Mouse (Mus musculus) midbrain, embryonic 15.5 days (tissue): ENCODE data around the gene Pdzd2. TPM values are rescaled to one million over a fixed set of nuclear protein-coding genes. Genes with fewer than 3 reads are reported as not detected.

Experiments
- ATAC-seq: fragments of 200-750 bp; cut with Nextera tagmentation; replicated peaks from 2 replicates; pipeline ENCODE4 v1.8.0; 2017; ENCODE audit warnings: moderate TSS enrichment
- H3K27ac ChIP-seq: fragments of 300-500 bp; sonication (generic); 2 replicates; pipeline ENCODE4 v1.5.1; 2015; ENCODE audit warnings: mild to moderate bottlenecking, inconsistent platforms
- H3K27me3 ChIP-seq: fragments of 300-500 bp; sonication (generic); replicated peaks from 2 replicates; pipeline ENCODE4 v1.6.1; 2015; ENCODE audit warnings: inconsistent platforms
- H3K36me3 ChIP-seq: fragments of 300-500 bp; sonication (generic); replicated peaks from 2 replicates; pipeline ENCODE4 v1.6.1; 2015; ENCODE audit warnings: inconsistent platforms
- H3K4me1 ChIP-seq: fragments of 300-500 bp; sonication (generic); 2 replicates; pipeline ENCODE4 v1.6.1; 2015; ENCODE audit warnings: inconsistent platforms
- H3K4me2 ChIP-seq: fragments of 300-500 bp; sonication (generic); 2 replicates; pipeline ENCODE4 v1.6.1; 2015; ENCODE audit warnings: inconsistent platforms, mild to moderate bottlenecking, moderate library complexity
- H3K4me3 ChIP-seq: fragments of 300-500 bp; sonication (generic); 2 replicates; pipeline ENCODE4 v1.5.1; 2015; ENCODE audit warnings: mild to moderate bottlenecking, inconsistent platforms
- H3K9ac ChIP-seq: fragments of 300-500 bp; sonication (generic); 2 replicates; pipeline ENCODE4 v1.6.1; 2015; ENCODE audit warnings: mild to moderate bottlenecking, inconsistent platforms
- H3K9me3 ChIP-seq: fragments of 300-500 bp; sonication (generic); 2 replicates; pipeline ENCODE4 v1.6.1; 2016; ENCODE audit warnings: inconsistent platforms
- WGBS: fragments of 180-500 bp; shearing (Covaris S2); methylation state at CpG from one replicate; pipeline ENCODE4 v1.1.7; 2015; ENCODE audit warnings: mixed read lengths; 5-methylcytosine and 5-hydroxymethylcytosine counted together
- polyA plus RNA-seq: library from polyadenylated mRNA; unstranded; fragments of >200 nt; fragmentation: Nextera tagmentation; extraction: Ambion mirVana; gene quantifications from 2 replicates; pipeline ENCODE4 v1.2.1, GENCODE M21; 2015

The Pdzd2 gene
- polyA plus RNA-seq, 1 experiment from 2014 or later = 17.5 TPM

- H3K9me3 ChIP-seq = no peaks in the 10 kb centered on the region
- no peaks in the 10 kb centered on the region for H3K36me3 ChIP-seq
- ATAC-seq = no peak
- H3K27ac ChIP-seq = no peak overlapping the region
- H3K27me3 ChIP-seq = no peaks in the 10 kb centered on the region
- H3K4me2 ChIP-seq = no peak overlapping the region
- 50% methylated on average over 15 of the region's 15 CpGs for WGBS
- no peak overlapping the region for H3K9ac ChIP-seq
- H3K4me3 ChIP-seq = no peak overlapping the region
- no peaks in the 10 kb centered on the region for H3K4me1 ChIP-seq
Observed at GRCm38 (mm10) chr15:12470900-12471838, 268.6 kb downstream of the Pdzd2 start.

GRCm38 (mm10) chr15:12468625-12469024, 271.1 kb downstream of the Pdzd2 start:
- no peaks in the 10 kb centered on the region for H3K27me3 ChIP-seq
- WGBS = 80% methylated on average over 5 of the region's 5 CpGs
- no peaks in the 10 kb centered on the region for H3K9me3 ChIP-seq
- no peak overlapping the region for H3K27ac ChIP-seq
- no peaks in the 10 kb centered on the region for H3K36me3 ChIP-seq
- no peaks in the 10 kb centered on the region for H3K4me1 ChIP-seq
- ATAC-seq = no peak
- no peak overlapping the region for H3K4me2 ChIP-seq
- no peak overlapping the region for H3K9ac ChIP-seq
- H3K4me3 ChIP-seq = no peak overlapping the region

- H3K4me1 ChIP-seq = no peaks in the 10 kb centered on the region
- H3K4me3 ChIP-seq = no peak overlapping the region
- no peaks in the 10 kb centered on the region for H3K9me3 ChIP-seq
- no peak for ATAC-seq
- H3K27me3 ChIP-seq = no peaks in the 10 kb centered on the region
- WGBS = 91% methylated on average over 8 of the region's 8 CpGs
- H3K27ac ChIP-seq = no peak overlapping the region
- H3K4me2 ChIP-seq = no peak overlapping the region
- no peaks in the 10 kb centered on the region for H3K36me3 ChIP-seq
- no peak overlapping the region for H3K9ac ChIP-seq
Observed at GRCm38 (mm10) chr15:12465748-12466147, 274.0 kb downstream of the Pdzd2 start.

- Histone ChIP-seq H3K9ac (no peak overlapping the region), H3K4me2 (no peak overlapping the region), H3K4me1 (no peaks in the 10 kb centered on the region), H3K36me3 (no peaks in the 10 kb centered on the region), H3K27ac (no peak overlapping the region), H3K9me3 (no peaks in the 10 kb centered on the region), H3K27me3 (no peaks in the 10 kb centered on the region), H3K4me3 (no peak overlapping the region)
- 74% methylated on average over 7 of the region's 7 CpGs for WGBS
- no peak for ATAC-seq
Observed at GRCm38 (mm10) chr15:12456808-12457207, 282.9 kb downstream of the Pdzd2 start.

- H3K27me3 ChIP-seq = no peaks in the 10 kb centered on the region
- no peaks in the 10 kb centered on the region for H3K4me1 ChIP-seq
- H3K9me3 ChIP-seq = no peaks in the 10 kb centered on the region
- H3K27ac ChIP-seq = no peak overlapping the region
- no peak overlapping the region for H3K4me3 ChIP-seq
- H3K9ac ChIP-seq = no peak overlapping the region
- H3K4me2 ChIP-seq = no peak overlapping the region
- ATAC-seq = no peak
- WGBS = 99% methylated on average over 2 of the region's 2 CpGs
- H3K36me3 ChIP-seq = no peaks in the 10 kb centered on the region
Observed at GRCm38 (mm10) chr15:12453343-12453742, 286.4 kb downstream of the Pdzd2 start.

GRCm38 (mm10) chr15:12452141-12452995, 287.4 kb downstream of the Pdzd2 start:
- Histone ChIP-seq H3K9ac (no peak overlapping the region), H3K4me1 (no peaks in the 10 kb centered on the region), H3K27ac (no peak overlapping the region), H3K27me3 (no peaks in the 10 kb centered on the region), H3K4me2 (no peak overlapping the region), H3K36me3 (no peaks in the 10 kb centered on the region), H3K4me3 (no peak overlapping the region), H3K9me3 (no peaks in the 10 kb centered on the region)
- ATAC-seq = no peak
- WGBS = 87% methylated on average over 6 of the region's 6 CpGs

GRCm38 (mm10) chr15:12451448-12451847, 288.3 kb downstream of the Pdzd2 start:
- H3K9me3 ChIP-seq = no peaks in the 10 kb centered on the region
- H3K4me2 ChIP-seq = no peak overlapping the region
- no peaks in the 10 kb centered on the region for H3K27me3 ChIP-seq
- H3K36me3 ChIP-seq = no peaks in the 10 kb centered on the region
- no peak overlapping the region for H3K4me3 ChIP-seq
- ATAC-seq = no peak
- no peaks in the 10 kb centered on the region for H3K4me1 ChIP-seq
- H3K27ac ChIP-seq = no peak overlapping the region
- no peak overlapping the region for H3K9ac ChIP-seq
- WGBS = 72% methylated on average over 4 of the region's 4 CpGs

GRCm38 (mm10) chr15:12450790-12451189, 288.9 kb downstream of the Pdzd2 start:
- WGBS = 93% methylated on average over 6 of the region's 6 CpGs
- Histone ChIP-seq H3K4me2 (no peak overlapping the region), H3K27me3 (no peaks in the 10 kb centered on the region), H3K27ac (no peak overlapping the region), H3K9ac (no peak overlapping the region), H3K9me3 (no peaks in the 10 kb centered on the region), H3K4me3 (no peak overlapping the region), H3K36me3 (no peaks in the 10 kb centered on the region), H3K4me1 (no peaks in the 10 kb centered on the region)
- no peak for ATAC-seq

- H3K4me2 ChIP-seq = no peak overlapping the region
- no peaks in the 10 kb centered on the region for H3K4me1 ChIP-seq
- H3K27ac ChIP-seq = no peak overlapping the region
- H3K9me3 ChIP-seq = no peaks in the 10 kb centered on the region
- no peak overlapping the region for H3K9ac ChIP-seq
- H3K36me3 ChIP-seq = no peaks in the 10 kb centered on the region
- no peak for ATAC-seq
- H3K4me3 ChIP-seq = no peak overlapping the region
- 62% methylated on average over 2 of the region's 2 CpGs for WGBS
- no peaks in the 10 kb centered on the region for H3K27me3 ChIP-seq
Observed at GRCm38 (mm10) chr15:12449321-12449720, 290.4 kb downstream of the Pdzd2 start.

GRCm38 (mm10) chr15:12447021-12447434, 292.7 kb downstream of the Pdzd2 start:
- Histone ChIP-seq H3K27ac (no peak overlapping the region), H3K4me3 (no peak overlapping the region)

GRCm38 (mm10) chr15:12444551-12444950, 295.2 kb downstream of the Pdzd2 start:
- no peak overlapping the region for H3K27ac ChIP-seq
- no peak overlapping the region for H3K9ac ChIP-seq
- no peaks in the 10 kb centered on the region for H3K27me3 ChIP-seq
- WGBS = 66% methylated on average over 5 of the region's 5 CpGs
- no peak for ATAC-seq
- no peaks in the 10 kb centered on the region for H3K36me3 ChIP-seq
- no peaks in the 10 kb centered on the region for H3K9me3 ChIP-seq
- H3K4me2 ChIP-seq = no peak overlapping the region
- no peaks in the 10 kb centered on the region for H3K4me1 ChIP-seq
- no peak overlapping the region for H3K4me3 ChIP-seq

More at GRCm38 (mm10) chr15:12447021-12447434, 292.7 kb downstream of the Pdzd2 start:
- Histone ChIP-seq H3K4me1 (no peaks in the 10 kb centered on the region), H3K9ac (no peak overlapping the region), H3K9me3 (no peaks in the 10 kb centered on the region), H3K4me2 (no peak overlapping the region), H3K36me3 (no peaks in the 10 kb centered on the region), H3K27me3 (no peaks in the 10 kb centered on the region)
- 85% methylated on average over 10 of the region's 10 CpGs for WGBS
- ATAC-seq = no peak

GRCm38 (mm10) chr15:12439351-12439751, 300.4 kb downstream of the Pdzd2 start:
- Histone ChIP-seq H3K9ac (no peak overlapping the region), H3K4me2 (no peak overlapping the region), H3K27me3 (no peaks in the 10 kb centered on the region), H3K36me3 (no peaks in the 10 kb centered on the region), H3K4me3 (no peak overlapping the region), H3K4me1 (no peaks in the 10 kb centered on the region), H3K27ac (no peak overlapping the region), H3K9me3 (no peaks in the 10 kb centered on the region)
- ATAC-seq = no peak
- 60% methylated on average over 6 of the region's 6 CpGs for WGBS
